Mouse (Mus musculus): ENCODE results near the gene Tex36.

GRCm38 (mm10) chr7:133637361-133638305 is 35.7 kb upstream of the Tex36 start, which contains the start of gene Edrf1:
- TF ChIP-seq EP300 (IDR thresholded peaks at IDR 0.05; ENCODE audit: low read depth) (peak; percentile 86), CTCF (IDR thresholded peaks at IDR 0.05; ENCODE audit: low read depth) (no peak)
